Mouse (Mus musculus) left cerebral cortex, adult 2 months (tissue): ENCODE results near the gene Ifitm7. TPM values are rescaled to one million over a fixed set of nuclear protein-coding genes. Genes with fewer than 3 reads are reported as not detected.
A peak's percentile ranks its signal among the peaks of the same experiment; 100 is the strongest.
"Not testable (repeated sequence)": the region's sequence is repeated elsewhere in the genome, so short reads cannot be mapped to it uniquely, and the experiment has no call there.

Experiments used
- DNase-seq, 2 experiments: peaks; one replicate each; pipeline ENCODE4 v3.0.0; 2021 to 2022; ENCODE audit warnings: low spot score in 2 of 2, mixed read lengths in 1 of 2; ENCODE audit errors: extremely low spot score in 1 of 2
- H3K27ac ChIP-seq: fragments of 200-600 bp; 2 replicates; pipeline ENCODE4 v1.8.1; 2022
- H3K4me3 ChIP-seq: fragments of 200-600 bp; 2 replicates; pipeline ENCODE4 v1.8.1; 2022
- CTCF ChIP-seq: fragments of 200-600 bp; IDR thresholded peaks from 2 replicates; pipeline ENCODE4 v1.8.1; 2022; ENCODE audit warnings: antibody characterized with exemption, mild to moderate bottlenecking, moderate library complexity
- intact Hi-C: fragments of 180-260 bp; cut with DNase I; formaldehyde crosslinking; loops from one replicate; pipeline ENCODE4 v1.15.1; 2025
- total RNA-seq, 2 experiments: library from RNA; stranded (reverse); gene quantifications; 2 replicates each; pipeline ENCODE4 v1.2.3; 2021

Ifitm7 gene
- total RNA-seq, 2 experiments from 2014 or later: 1.3 to 2.0 TPM

GRCm38 (mm10) chr16:14005266-14005665 lies 18.6 kb upstream of the Ifitm7 start:
- intact Hi-C loops: no loop called here

DNA sequence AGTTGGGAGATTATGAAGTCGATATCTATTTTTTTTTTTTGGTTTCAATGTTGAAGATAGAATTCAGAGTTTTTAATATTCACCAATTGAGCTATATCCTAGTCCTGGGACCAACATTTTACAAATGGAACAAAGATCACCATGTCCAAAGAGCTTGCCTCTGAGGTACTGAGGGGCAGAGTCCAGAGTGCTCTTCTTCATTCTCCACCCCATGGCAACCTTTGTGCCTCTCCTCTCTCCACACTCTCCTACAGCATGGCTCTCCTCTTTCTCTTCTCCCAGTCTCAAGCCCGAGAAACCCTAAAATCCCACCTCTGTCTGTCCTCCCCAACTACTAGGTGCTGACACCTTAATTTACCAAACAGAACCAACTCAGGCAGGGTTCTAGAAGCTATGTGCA lies 18.0 kb upstream of the Ifitm7 start:
- H3K4me3 ChIP-seq: no peak overlapping the region
- DNase-seq: no peak
- intact Hi-C loops: no loop called here
- TF ChIP-seq CTCF: no peak
- no peak overlapping the region for H3K27ac ChIP-seq

More at GRCm38 (mm10) chr16:14005266-14005665, 18.6 kb upstream of the Ifitm7 start:
- TF ChIP-seq CTCF: no peak
- H3K27ac ChIP-seq: no peak overlapping the region
- no peak for DNase-seq
- no peak overlapping the region for H3K4me3 ChIP-seq

- intact Hi-C loops: no loop called here
Observed at GRCm38 (mm10) chr16:14004170-14004569, 17.5 kb upstream of the Ifitm7 start.

DNA sequence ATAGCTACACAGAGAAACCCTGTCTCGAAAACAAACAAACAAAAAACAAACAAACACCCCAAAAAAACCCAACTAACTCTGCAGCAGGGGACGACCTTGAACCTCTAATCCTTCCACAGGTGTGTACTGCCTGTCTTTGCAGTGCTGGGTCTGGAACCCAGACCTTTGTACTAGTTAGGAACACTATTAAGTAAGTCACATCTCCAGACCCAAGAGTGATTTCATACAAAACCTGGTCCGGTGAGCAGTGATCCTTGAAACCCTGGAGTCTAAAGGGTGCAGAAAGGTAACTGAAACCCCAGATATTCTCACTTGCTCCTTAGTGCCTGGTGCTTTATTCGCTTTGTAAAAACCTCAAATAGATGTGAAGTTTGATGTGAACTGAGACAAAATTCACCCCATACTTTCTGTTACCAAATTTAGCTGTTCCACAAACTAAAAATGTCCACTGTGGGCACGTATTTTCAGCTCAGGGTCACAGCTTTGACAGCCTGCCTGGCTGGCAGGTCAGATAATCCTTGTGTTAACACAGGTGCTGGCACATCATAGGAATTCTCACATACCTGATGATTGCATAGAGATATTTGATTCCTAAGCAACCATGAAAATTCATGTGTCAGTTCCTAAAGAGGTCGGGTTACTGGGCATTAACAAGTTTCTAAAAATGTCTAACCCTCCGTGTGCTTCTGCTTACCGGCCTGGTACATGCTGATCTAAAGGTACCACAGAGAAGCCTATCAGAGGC lies 16.9 kb upstream of the Ifitm7 start:
- intact Hi-C loops: no loop called here
- no peak for DNase-seq
- no peak for TF ChIP-seq CTCF
- Histone ChIP-seq H3K4me3 (no peak overlapping the region), H3K27ac (no peak overlapping the region)

More at GRCm38 (mm10) chr16:14004170-14004569, 17.5 kb upstream of the Ifitm7 start:
- Histone ChIP-seq H3K4me3 (no peak overlapping the region), H3K27ac (no peak overlapping the region)
- DNase-seq: no peak
- peak; percentile 35 for TF ChIP-seq CTCF

GRCm38 (mm10) chr16:13994502-13994901 lies 7.8 kb upstream of the Ifitm7 start:
- intact Hi-C loops: no loop called here
- H3K27ac ChIP-seq: no peak overlapping the region
- no peak for TF ChIP-seq CTCF
- H3K4me3 ChIP-seq: no peak overlapping the region
- no peak for DNase-seq

DNA sequence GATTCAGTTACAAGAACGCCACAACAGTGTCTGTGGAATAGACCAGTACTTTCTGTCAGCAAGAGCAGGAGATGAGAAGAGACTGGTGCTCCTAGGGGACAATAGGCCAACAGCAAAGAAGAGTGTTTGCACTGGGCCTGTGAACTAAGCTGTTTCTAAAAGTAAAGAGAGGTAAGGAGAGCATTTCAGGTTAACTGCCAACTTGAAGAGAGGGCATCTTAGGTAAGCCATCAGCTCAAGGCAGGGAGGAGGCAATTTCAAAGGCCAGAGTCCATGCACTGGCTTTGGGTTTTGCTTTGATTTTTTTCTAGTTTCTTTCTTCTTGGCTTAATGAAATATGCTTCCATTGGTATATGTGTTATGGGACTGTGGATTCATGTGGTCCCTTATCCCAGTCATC lies 7.4 kb upstream of the Ifitm7 start:
- TF ChIP-seq CTCF: no peak
- Histone ChIP-seq H3K4me3 (no peak overlapping the region), H3K27ac (no peak overlapping the region)
- DNase-seq: no peak
- intact Hi-C loops: no loop called here

DNA sequence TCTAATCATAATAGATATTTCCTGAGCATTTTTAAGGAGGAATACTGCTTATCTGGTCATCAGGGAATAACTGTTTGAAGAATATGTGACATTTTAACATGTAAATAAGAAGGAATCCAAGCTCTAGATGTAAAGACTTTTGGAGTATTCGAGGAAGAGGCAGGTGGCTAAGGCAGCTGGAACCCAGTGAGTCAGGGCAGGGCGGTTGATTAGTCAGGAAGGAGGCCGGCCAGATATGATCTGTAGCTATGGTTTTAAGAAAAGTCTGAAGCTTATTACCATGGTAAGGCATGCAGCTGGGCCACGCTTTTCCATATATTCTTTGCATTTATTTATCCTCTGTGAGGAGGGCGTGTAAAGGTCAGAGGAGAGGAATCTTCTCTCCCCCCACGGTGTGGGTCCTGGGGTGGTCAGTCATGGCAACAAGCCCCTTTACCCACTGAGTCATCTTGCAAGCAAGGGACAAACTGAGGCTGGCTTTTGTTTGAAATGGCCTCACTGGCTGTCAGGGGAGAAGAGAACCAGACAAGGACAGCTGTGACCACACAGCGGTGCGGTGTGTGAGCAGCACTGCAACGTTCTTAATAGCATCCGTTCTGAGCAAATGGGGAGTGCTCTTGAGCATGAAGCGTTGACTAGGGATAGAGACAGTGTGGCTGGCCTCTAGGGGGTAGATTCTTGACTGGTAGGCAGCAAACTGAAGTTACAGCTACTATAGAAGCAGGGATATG lies 6.0 kb upstream of the Ifitm7 start:
- H3K4me3 ChIP-seq: no peak overlapping the region
- TF ChIP-seq CTCF: no peak
- intact Hi-C loops: no loop called here
- H3K27ac ChIP-seq: no peak overlapping the region
- DNase-seq: no peak

- intact Hi-C loops: loop anchor here (2.0 to 5.0 kb wide), 3 partner anchors 45 to 83 kb away; partner anchors contain the start of genes Mpv17l and Pdxdc1
- Histone ChIP-seq H3K4me3 (peak overlapping the region; percentile 86), H3K27ac (peak overlapping the region; percentile 93)
- no peak for TF ChIP-seq CTCF
- DNase-seq: no peak
Observed at GRCm38 (mm10) chr16:13986197-13986573, 503 bp downstream of the Ifitm7 start.

DNA sequence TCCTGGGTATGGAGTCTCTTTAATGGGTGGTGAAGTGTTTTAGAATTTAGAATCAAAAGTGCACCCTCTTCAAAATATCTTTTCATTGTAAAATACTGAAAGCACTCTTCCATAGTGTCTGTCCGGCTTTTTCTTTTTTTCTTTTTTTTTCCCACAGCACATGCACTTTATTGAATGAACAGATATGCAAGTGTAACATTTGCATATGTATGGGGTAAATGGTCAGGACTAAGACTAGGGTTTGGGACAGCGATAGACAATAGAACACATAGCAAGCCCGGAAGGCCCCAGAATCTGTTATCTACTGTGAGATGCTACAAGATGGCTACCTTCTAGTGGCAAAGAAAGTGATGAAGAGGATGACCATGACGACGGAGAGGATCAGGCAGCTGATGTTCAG lies 3.5 kb downstream of the Ifitm7 start:
- intact Hi-C loops: no loop called here
- DNase-seq: no peak
- Histone ChIP-seq H3K27ac (no peak overlapping the region), H3K4me3 (no peak overlapping the region)
- no peak for TF ChIP-seq CTCF

DNA sequence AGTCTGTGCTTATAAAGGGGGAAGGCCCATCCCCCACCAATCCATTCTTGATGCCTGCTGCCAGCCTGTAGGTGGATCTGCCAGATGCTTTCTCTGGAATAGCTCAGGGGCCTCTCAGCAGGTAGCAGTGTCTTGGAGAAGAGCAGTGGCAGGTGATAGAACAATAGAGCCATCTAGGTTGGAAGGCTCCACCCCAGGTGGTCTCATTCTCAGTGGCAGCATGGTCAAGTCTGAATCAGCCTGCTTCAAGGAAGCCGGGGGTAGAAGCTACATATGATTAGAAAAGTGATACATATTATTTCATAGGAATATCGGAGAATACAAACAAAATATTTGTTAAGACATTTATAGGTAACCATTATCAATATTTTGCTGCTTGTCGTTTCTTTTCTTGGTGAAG lies 5.0 kb downstream of the Ifitm7 start:
- H3K27ac ChIP-seq, intact Hi-C loops, DNase-seq, H3K4me3 ChIP-seq: not testable (repeated sequence)

- DNase-seq, H3K4me3 ChIP-seq, intact Hi-C loops, H3K27ac ChIP-seq: not testable (repeated sequence)
Observed at GRCm38 (mm10) chr16:13977026-13977425, 9.7 kb downstream of the Ifitm7 start.

DNA sequence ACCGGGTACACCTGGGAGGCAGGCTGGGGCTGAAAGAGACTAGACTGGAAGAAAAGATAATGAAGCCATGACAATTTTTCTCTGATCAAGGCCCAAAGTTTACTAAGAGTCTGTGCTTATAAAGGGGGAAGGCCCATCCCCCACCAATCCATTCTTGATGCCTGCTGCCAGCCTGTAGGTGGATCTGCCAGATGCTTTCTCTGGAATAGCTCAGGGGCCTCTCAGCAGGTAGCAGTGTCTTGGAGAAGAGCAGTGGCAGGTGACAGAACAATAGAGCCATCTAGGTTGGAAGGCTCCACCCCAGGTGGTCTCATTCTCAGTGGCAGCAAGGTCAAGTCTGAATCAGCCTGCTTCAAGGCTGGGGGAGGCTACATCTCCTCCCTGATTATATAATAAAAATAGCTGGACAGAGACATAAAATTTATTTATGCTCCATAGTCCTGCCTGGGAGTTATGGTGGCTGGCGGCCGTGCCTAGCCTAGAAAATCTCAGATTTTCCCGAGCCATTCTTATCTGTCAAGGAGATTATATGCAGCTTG lies 10.3 kb downstream of the Ifitm7 start:
- DNase-seq, H3K27ac ChIP-seq, H3K4me3 ChIP-seq, intact Hi-C loops: not testable (repeated sequence)
